Mouse (Mus musculus) retina, embryonic 14.5 days (tissue): ENCODE data around the gene Slc2a12.

Source experiments
- DNase-seq: peaks from one replicate; pipeline ENCODE4 v3.0.0-alpha.2; 2015; ENCODE audit warnings: low spot score

Gene Slc2a12

GRCm38 (mm10) chr10:22644853-22645491 is at the start of gene Slc2a12:
Slc2a12 (plus strand) TSS chr10:22645011.
- DNase-seq, result peak; percentile 76

GRCm38 (mm10) chr10:22598908-22599480 is 45.8 kb upstream of the Slc2a12 start:
- no peak for DNase-seq

- no peak for DNase-seq
These were observed 43.8 kb upstream of the Slc2a12 start for GRCm38 (mm10) chr10:22601046-22601445.

- no peak for DNase-seq
These were observed 40.0 kb upstream of the Slc2a12 start for GRCm38 (mm10) chr10:22604801-22605200.

- no peak for DNase-seq
These were observed 36.5 kb upstream of the Slc2a12 start for GRCm38 (mm10) chr10:22608273-22608672.

GRCm38 (mm10) chr10:22608799-22609357 is 35.9 kb upstream of the Slc2a12 start:
- DNase-seq, result peak; percentile 72

GRCm38 (mm10) chr10:22613301-22613700 is 31.5 kb upstream of the Slc2a12 start:
- no peak for DNase-seq

- no peak for DNase-seq
These were observed 30.3 kb upstream of the Slc2a12 start for GRCm38 (mm10) chr10:22614554-22614953.

GRCm38 (mm10) chr10:22615309-22615708 is 29.5 kb upstream of the Slc2a12 start:
- DNase-seq, result no peak

- no peak for DNase-seq
These were observed 26.0 kb upstream of the Slc2a12 start for GRCm38 (mm10) chr10:22618842-22619241.

- DNase-seq, result no peak
These were observed 16.0 kb upstream of the Slc2a12 start for GRCm38 (mm10) chr10:22628832-22629231.

GRCm38 (mm10) chr10:22631103-22631502 is 13.7 kb upstream of the Slc2a12 start:
- no peak for DNase-seq

GRCm38 (mm10) chr10:22631528-22631927 is 13.3 kb upstream of the Slc2a12 start:
- no peak for DNase-seq

- DNase-seq, result no peak
These were observed 12.9 kb upstream of the Slc2a12 start for GRCm38 (mm10) chr10:22631956-22632355.

GRCm38 (mm10) chr10:22633406-22634306 is 11.2 kb upstream of the Slc2a12 start:
- no peak for DNase-seq

GRCm38 (mm10) chr10:22637241-22637640 is 7.6 kb upstream of the Slc2a12 start:
- no peak for DNase-seq

GRCm38 (mm10) chr10:22644171-22644570 is 640 bp upstream of the Slc2a12 start:
- DNase-seq, result peak; percentile 11

GRCm38 (mm10) chr10:22648702-22649101 is 3.9 kb downstream of the Slc2a12 start:
- no peak for DNase-seq

GRCm38 (mm10) chr10:22653820-22654219 is 9.0 kb downstream of the Slc2a12 start:
- no peak for DNase-seq

GRCm38 (mm10) chr10:22658534-22659385 is 13.9 kb downstream of the Slc2a12 start:
- DNase-seq, result peak; percentile 69

GRCm38 (mm10) chr10:22659386-22659725 is 14.5 kb downstream of the Slc2a12 start:
- DNase-seq, result no peak
